Mouse (Mus musculus) G1E (cell line): ENCODE measurements around the gene Cd69. TPM values are rescaled to one million over a fixed set of nuclear protein-coding genes. Genes with fewer than 3 reads are reported as not detected.

Experiments
- ATAC-seq: 2 replicates; pipeline ENCODE4 v1.8.0; 2016; ENCODE audit warnings: mild to moderate bottlenecking; ENCODE audit not compliant: insufficient number of reproducible peaks, poor library complexity, low FRiP score, severe bottlenecking; ENCODE audit errors: extremely low read depth
- DNase-seq: peaks from one replicate; pipeline ENCODE4 v3.0.0; 2012; ENCODE audit warnings: low spot score
- H3K27me3 ChIP-seq: 2 replicates; pipeline ENCODE4 v1.6.1; 2012; ENCODE audit warnings: mild to moderate bottlenecking, low read length, inconsistent platforms; ENCODE audit not compliant: insufficient read depth
- H3K36me3 ChIP-seq: replicated peaks from 2 replicates; pipeline ENCODE3; 2012; ENCODE audit warnings: mild to moderate bottlenecking, inconsistent platforms
- H3K4me1 ChIP-seq: 2 replicates; pipeline ENCODE4 v1.6.1; 2012; ENCODE audit warnings: low read depth, low read length, inconsistent platforms, mixed read lengths; ENCODE audit not compliant: insufficient read depth
- H3K4me3 ChIP-seq: 2 replicates; pipeline ENCODE4 v1.5.1; 2012; ENCODE audit warnings: low read depth, mild to moderate bottlenecking, inconsistent platforms, low read length, moderate library complexity, mixed read lengths
- H3K9me3 ChIP-seq: replicated peaks from 2 replicates; pipeline ENCODE4 v1.6.1; 2012; ENCODE audit warnings: inconsistent platforms
- CTCF ChIP-seq: IDR thresholded peaks from 2 replicates; pipeline ENCODE4 v1.5.1; 2012; ENCODE audit warnings: low read depth, low read length, inconsistent platforms, mixed read lengths
- GATA1 ChIP-seq: IDR thresholded peaks from 2 replicates; pipeline ENCODE4 v1.6.1; 2012; ENCODE audit warnings: borderline replicate concordance, low read length, inconsistent platforms, mixed read lengths
- GATA2 ChIP-seq: IDR thresholded peaks from 2 replicates; pipeline ENCODE4 v1.6.1; 2012; ENCODE audit warnings: low read depth, low read length, inconsistent platforms, borderline replicate concordance
- POLR2AphosphoS5 ChIP-seq: IDR thresholded peaks from 2 replicates; pipeline ENCODE4 v1.6.1; 2012; ENCODE audit warnings: low read depth, low read length, inconsistent platforms; ENCODE audit not compliant: insufficient replicate concordance
- TAL1 ChIP-seq: conservative IDR thresholded peaks from 2 replicates; pipeline ENCODE4 v1.6.1; 2012; ENCODE audit warnings: low read depth, low read length, inconsistent platforms, mixed read lengths
- polyA plus RNA-seq: library from polyadenylated mRNA; stranded (reverse); fragments of >175 nt; gene quantifications from 2 replicates; pipeline ENCODE4 v1.2.3, GENCODE M21; 2012
- total RNA-seq, 2 experiments: library from RNA; stranded (forward) in 1 of 2; stranded (reverse) in 1 of 2; fragments of 200-1000 nt in 1 of 2; fragments of >200 nt in 1 of 2; fragmentation: Nextera tagmentation in 1 of 2; gene quantifications; 2 replicates each; pipeline ENCODE4 v1.2.3; 2014 to 2017

Gene Cd69
- total and polyA plus RNA-seq, 3 experiments, result not detected

- H3K4me1 ChIP-seq, result no peaks in the 10 kb centered on the region
- DNase-seq (no peak), ATAC-seq (no peak)
These were observed 35.5 kb downstream of the Cd69 start for GRCm38 (mm10) chr6:129239564-129240248.

GRCm38 (mm10) chr6:129238275-129239038, 36.8 kb downstream of the Cd69 start:
- H3K27me3 ChIP-seq, result no peaks in the 10 kb centered on the region
- ATAC-seq (no peak), DNase-seq (no peak)
- no peaks in the 10 kb centered on the region for H3K36me3 ChIP-seq
- H3K4me3 ChIP-seq, result no peak overlapping the region
- H3K4me1 ChIP-seq, result no peaks in the 10 kb centered on the region
- TF ChIP-seq TAL1 (no peak), GATA1 (no peak)
- H3K9me3 ChIP-seq, result peaks cover 31% of the 10 kb centered on the region

More at GRCm38 (mm10) chr6:129239564-129240248, 35.5 kb downstream of the Cd69 start:
- Histone ChIP-seq H3K36me3 (no peaks in the 10 kb centered on the region), H3K4me3 (no peak overlapping the region), H3K27me3 (no peaks in the 10 kb centered on the region), H3K9me3 (peaks cover 18% of the 10 kb centered on the region)
- TF ChIP-seq POLR2AphosphoS5, result no peak
- no peak for TF ChIP-seq TAL1

GRCm38 (mm10) chr6:129237350-129238274, 37.6 kb downstream of the Cd69 start:
- Histone ChIP-seq H3K36me3 (no peaks in the 10 kb centered on the region), H3K4me3 (no peak overlapping the region), H3K9me3 (peaks cover 31% of the 10 kb centered on the region), H3K4me1 (no peaks in the 10 kb centered on the region), H3K27me3 (no peaks in the 10 kb centered on the region)
- DNase-seq (no peak), ATAC-seq (no peak)
- TF ChIP-seq CTCF (no peak), GATA2 (no peak), TAL1 (no peak), GATA1 (no peak), POLR2AphosphoS5 (no peak)

- DNase-seq (no peak), ATAC-seq (no peak)
- H3K9me3 ChIP-seq, result peaks cover 31% of the 10 kb centered on the region
- no peaks in the 10 kb centered on the region for H3K36me3 ChIP-seq
- no peak overlapping the region for H3K4me3 ChIP-seq
- no peaks in the 10 kb centered on the region for H3K4me1 ChIP-seq
- TF ChIP-seq TAL1 (no peak), CTCF (no peak), GATA1 (no peak), GATA2 (no peak), POLR2AphosphoS5 (no peak)
- H3K27me3 ChIP-seq, result no peaks in the 10 kb centered on the region
These were observed 38.4 kb downstream of the Cd69 start for GRCm38 (mm10) chr6:129236652-129237342.

- TF ChIP-seq TAL1 (no peak), CTCF (no peak), POLR2AphosphoS5 (no peak), GATA1 (no peak), GATA2 (no peak)
- Histone ChIP-seq H3K4me3 (no peak overlapping the region), H3K4me1 (no peaks in the 10 kb centered on the region), H3K36me3 (no peaks in the 10 kb centered on the region), H3K9me3 (peaks cover 33% of the 10 kb centered on the region), H3K27me3 (no peaks in the 10 kb centered on the region)
- ATAC-seq, result no peak
- no peak for DNase-seq
These were observed 39.3 kb downstream of the Cd69 start for GRCm38 (mm10) chr6:129235855-129236461.
